Mouse (Mus musculus): ENCODE results near the gene Clec18a. TPM values are rescaled to one million over a fixed set of nuclear protein-coding genes. Genes with fewer than 3 reads are reported as not detected.
"Not testable (repeated sequence)": the region's sequence is repeated elsewhere in the genome, so short reads cannot be mapped to it uniquely, and the experiment has no call there.

Gene Clec18a
- polyA plus RNA-seq (2012; rRNA removed): 4.1 and 4.4 TPM in 2 replicates

GRCm38 (mm10) chr8:111092326-111092725 lies at the start of gene Clec18a:
TSS of gene Clec18a (minus strand) at chr8:111092426.
- not testable (repeated sequence) for DNase-seq (ENCODE audit: extremely low spot score in 1 of 2, low spot score in 1 of 2)

GRCm38 (mm10) chr8:111130756-111131155 lies 38.5 kb upstream of the Clec18a start:
- DNase-seq (ENCODE audit: extremely low spot score in 1 of 2, low spot score in 1 of 2): no peak

GRCm38 (mm10) chr8:111119481-111119880 lies 27.3 kb upstream of the Clec18a start:
- DNase-seq (ENCODE audit: extremely low spot score in 1 of 2, low spot score in 1 of 2): no peak

- no peak for DNase-seq (ENCODE audit: extremely low spot score in 1 of 2, low spot score in 1 of 2)
These were observed 22.7 kb upstream of the Clec18a start for GRCm38 (mm10) chr8:111114891-111115290.

- DNase-seq (ENCODE audit: extremely low spot score in 1 of 2, low spot score in 1 of 2): not testable (repeated sequence)
These were observed 2.6 kb upstream of the Clec18a start for GRCm38 (mm10) chr8:111094719-111095302.

GRCm38 (mm10) chr8:111093865-111094718 lies 1.9 kb upstream of the Clec18a start, which contains the start of gene Pdpr:
TSS of gene Pdpr (plus strand) at chr8:111094630.
- DNase-seq (ENCODE audit: extremely low spot score in 1 of 2, low spot score in 1 of 2): peak; percentile 74 to 88

- no peak for DNase-seq (ENCODE audit: extremely low spot score in 1 of 2, low spot score in 1 of 2)
These were observed 520 bp downstream of the Clec18a start for GRCm38 (mm10) chr8:111091706-111092105.

- DNase-seq (ENCODE audit: extremely low spot score in 1 of 2, low spot score in 1 of 2): peak in 1 of 2 experiments; percentile 72
These were observed 2.1 kb downstream of the Clec18a start for GRCm38 (mm10) chr8:111090126-111090525.

- not testable (repeated sequence) for DNase-seq (ENCODE audit: extremely low spot score in 1 of 2, low spot score in 1 of 2)
These were observed 8.3 kb downstream of the Clec18a start for GRCm38 (mm10) chr8:111083936-111084335.

- DNase-seq (ENCODE audit: extremely low spot score in 1 of 2, low spot score in 1 of 2): no peak
These were observed 10.5 kb downstream of the Clec18a start for GRCm38 (mm10) chr8:111081580-111082258.

GRCm38 (mm10) chr8:111079861-111080271 lies 12.4 kb downstream of the Clec18a start:
- no peak for DNase-seq (ENCODE audit: extremely low spot score in 1 of 2, low spot score in 1 of 2)

GRCm38 (mm10) chr8:111079461-111079860 lies 12.8 kb downstream of the Clec18a start:
- DNase-seq (ENCODE audit: extremely low spot score in 1 of 2, low spot score in 1 of 2): no peak

GRCm38 (mm10) chr8:111075926-111076325 lies 16.3 kb downstream of the Clec18a start:
- peak; percentile 32 to 66 for DNase-seq (ENCODE audit: extremely low spot score in 1 of 2, low spot score in 1 of 2)

- not testable (repeated sequence) for DNase-seq (ENCODE audit: extremely low spot score in 1 of 2, low spot score in 1 of 2)
These were observed 23.6 kb downstream of the Clec18a start for GRCm38 (mm10) chr8:111068660-111069059.

GRCm38 (mm10) chr8:111067439-111067838 lies 24.8 kb downstream of the Clec18a start:
- no peak for DNase-seq (ENCODE audit: extremely low spot score in 1 of 2, low spot score in 1 of 2)

- no peak for DNase-seq (ENCODE audit: extremely low spot score in 1 of 2, low spot score in 1 of 2)
These were observed 25.9 kb downstream of the Clec18a start for GRCm38 (mm10) chr8:111066308-111066707.

GRCm38 (mm10) chr8:111062893-111063292 lies 29.3 kb downstream of the Clec18a start:
- no peak for DNase-seq (ENCODE audit: extremely low spot score in 1 of 2, low spot score in 1 of 2)

GRCm38 (mm10) chr8:111062072-111062757 lies 30.0 kb downstream of the Clec18a start:
- peak; percentile 87 to 99 for DNase-seq (ENCODE audit: extremely low spot score in 1 of 2, low spot score in 1 of 2)

GRCm38 (mm10) chr8:111061688-111062071 lies 30.5 kb downstream of the Clec18a start:
- DNase-seq (ENCODE audit: extremely low spot score in 1 of 2, low spot score in 1 of 2): no peak

- DNase-seq (ENCODE audit: extremely low spot score in 1 of 2, low spot score in 1 of 2): no peak
These were observed 33.2 kb downstream of the Clec18a start for GRCm38 (mm10) chr8:111058946-111059572.

All from frontal cortex, adult 2 months (tissue).